Mouse (Mus musculus) ovary, postnatal 36 days (tissue): ENCODE measurements around the gene 1700020N01Rik.

Source experiments
- DNase-seq: peaks from one replicate; pipeline ENCODE4 v3.0.0; 2022; ENCODE audit warnings: low spot score, mixed read lengths

The 1700020N01Rik gene

DNA sequence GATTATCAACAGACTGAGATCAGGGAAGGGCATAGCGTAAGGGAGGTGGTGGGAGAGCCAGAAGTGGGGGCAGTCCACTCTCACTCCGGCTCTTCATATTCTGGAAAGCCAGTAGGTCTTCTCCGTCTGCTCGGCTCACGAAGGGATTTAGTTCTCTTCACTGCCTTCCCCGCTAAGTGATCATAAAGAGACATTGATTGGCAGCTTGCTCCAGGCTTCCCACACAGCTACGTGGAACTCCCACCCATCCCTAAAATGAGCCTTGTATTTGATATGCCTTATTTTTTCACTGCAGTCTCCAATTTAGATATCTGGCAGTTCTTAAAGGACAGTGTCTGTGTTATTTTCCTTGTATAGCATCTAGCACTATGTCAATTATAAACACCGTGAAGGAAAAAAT, 11.5 kb downstream of the 1700020N01Rik start:
- no peak for DNase-seq

DNA sequence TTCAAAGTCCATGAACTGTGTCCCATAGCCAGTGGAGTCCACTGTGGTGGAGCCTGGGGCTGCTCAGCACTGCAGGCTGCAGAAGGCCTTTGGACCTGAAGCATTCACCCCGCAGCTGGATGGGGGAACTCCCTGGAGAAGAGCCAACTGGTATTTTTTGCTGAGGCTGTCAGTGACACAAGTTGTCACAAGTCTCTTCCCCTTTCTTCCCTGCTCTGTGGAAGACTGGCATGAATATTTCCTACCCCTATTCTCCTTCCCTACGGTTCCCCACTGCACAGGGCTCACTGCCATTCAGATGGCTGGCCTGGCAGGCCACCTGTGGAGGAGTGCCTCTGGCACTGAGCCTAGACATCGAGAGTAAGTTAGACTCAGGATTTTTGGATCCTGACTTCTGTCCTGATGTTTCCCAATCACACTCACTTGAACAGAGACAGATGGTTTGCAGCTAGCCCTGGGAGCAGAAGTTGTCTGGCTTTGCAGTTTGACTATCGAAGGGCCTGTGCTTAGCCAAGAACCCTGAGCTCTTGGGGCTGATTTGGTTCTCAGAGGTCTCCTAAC, 12.1 kb downstream of the 1700020N01Rik start:
- DNase-seq: peak; percentile 38

DNA sequence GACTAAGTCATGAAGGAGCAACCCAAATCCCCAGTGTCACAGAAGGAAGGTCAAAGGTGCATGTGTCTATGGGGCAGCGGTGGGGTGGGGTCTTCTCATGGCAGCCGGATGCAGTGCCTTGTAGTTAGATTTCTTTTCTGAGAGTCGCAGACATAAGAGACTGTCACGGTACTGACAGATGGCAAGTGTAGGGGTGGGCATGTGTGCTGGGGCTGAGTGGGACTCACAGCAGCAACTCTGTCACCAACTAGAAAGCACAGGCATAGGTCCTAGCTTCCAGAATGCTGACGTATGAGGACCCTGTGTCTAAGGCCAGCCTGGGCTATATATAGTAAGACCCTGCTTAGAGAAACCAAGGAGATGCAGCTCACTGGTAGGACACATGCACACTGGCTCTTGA, 12.7 kb downstream of the 1700020N01Rik start:
- DNase-seq: no peak

DNA sequence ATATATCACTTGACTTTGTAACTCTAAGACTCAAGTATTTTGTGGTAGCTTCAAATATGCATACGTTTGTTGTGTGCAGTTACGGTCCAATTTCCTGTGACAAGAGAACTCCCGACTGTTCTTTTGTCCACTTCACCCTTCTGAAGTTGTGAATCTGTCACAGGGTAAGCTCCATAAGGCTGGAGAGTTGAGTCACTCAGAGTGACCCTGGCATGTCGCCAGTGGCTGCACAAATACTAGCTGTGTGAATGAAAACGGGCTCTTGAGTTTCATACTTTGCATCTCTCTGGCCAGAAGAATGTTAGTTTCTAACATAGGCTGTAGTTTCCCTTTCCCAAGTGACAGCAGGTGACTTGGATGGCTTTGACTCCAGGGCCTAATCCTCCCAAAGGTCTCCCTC, 14.0 kb downstream of the 1700020N01Rik start:
- peak; percentile 16 for DNase-seq

DNA sequence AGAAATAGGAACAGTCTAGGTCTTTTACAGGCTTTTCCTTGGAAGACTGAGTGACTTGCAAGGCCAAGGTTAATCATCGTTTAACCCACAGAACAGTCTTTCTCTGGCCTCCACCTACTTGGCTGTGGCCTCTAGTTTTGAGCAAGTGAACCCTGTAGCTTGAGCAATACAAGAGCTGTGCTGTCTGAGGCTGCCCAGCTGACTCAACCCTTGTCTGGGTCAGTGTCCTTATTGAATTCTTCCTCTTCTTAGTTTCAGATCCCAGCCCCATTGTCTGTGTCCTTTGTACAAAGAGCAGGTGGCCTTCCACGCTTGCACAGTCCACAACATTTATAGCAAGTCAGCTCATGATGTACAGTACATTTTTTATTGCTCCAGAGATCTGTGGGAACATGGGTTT, 16.6 kb downstream of the 1700020N01Rik start:
- DNase-seq: peak; percentile 10

DNA sequence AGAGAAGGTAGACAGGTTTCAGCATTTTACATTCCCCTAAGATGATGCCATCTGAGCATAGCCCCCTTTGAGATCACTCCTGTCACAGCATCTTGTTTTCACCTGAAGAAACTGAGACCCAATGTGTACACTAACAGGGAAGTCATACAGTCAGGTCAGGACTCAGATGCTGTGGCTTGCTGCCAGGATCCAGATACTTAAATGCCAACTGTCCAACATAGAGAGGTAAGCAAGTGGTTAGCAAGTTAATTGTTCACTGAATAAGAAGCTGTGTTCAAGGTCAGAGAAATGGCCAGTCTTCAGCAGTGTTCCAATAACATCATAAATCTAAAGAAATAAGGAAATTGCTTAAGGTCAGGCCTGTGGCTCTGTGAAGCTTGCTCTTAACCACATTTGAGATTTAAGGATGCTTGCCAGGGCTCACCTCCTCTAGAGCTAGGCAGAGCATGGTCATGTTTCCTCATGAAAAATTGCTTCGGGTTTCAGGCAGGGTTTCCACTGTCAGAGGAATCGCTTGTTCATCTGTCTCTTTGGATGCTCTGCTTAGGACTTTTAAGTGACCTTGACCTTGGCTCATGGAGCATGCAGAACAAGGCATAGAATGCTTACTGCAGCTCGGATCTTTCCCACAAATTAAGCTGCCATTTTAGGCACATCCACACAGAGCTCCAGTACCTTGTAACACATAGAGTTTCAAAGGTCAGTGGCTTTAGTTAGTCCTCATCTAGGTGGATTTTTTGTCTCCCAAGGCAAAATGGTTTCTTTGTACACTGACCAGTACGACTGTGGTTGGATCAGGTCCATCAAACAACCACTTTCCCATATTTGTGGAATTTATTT, 20.3 kb downstream of the 1700020N01Rik start:
- no peak for DNase-seq

DNA sequence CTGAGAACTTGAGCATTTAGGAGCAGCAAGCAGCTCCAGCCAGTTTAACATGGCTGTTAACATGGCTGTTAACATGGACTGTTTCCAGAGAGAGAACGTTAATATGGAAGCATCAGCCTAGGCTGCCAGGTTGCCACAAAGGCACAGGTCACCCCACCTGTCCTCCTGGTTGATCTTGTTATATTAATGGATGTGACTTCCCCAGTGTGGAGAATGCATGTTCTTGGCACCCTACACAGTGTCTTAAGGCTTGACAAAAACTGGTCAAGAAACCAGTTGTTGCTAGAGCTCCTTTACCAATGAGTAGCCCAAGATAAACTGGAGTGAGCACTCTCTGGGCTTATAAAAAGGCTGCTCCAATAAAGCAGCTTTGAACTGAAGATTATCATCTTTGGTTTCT, 21.6 kb downstream of the 1700020N01Rik start:
- no peak for DNase-seq

DNA sequence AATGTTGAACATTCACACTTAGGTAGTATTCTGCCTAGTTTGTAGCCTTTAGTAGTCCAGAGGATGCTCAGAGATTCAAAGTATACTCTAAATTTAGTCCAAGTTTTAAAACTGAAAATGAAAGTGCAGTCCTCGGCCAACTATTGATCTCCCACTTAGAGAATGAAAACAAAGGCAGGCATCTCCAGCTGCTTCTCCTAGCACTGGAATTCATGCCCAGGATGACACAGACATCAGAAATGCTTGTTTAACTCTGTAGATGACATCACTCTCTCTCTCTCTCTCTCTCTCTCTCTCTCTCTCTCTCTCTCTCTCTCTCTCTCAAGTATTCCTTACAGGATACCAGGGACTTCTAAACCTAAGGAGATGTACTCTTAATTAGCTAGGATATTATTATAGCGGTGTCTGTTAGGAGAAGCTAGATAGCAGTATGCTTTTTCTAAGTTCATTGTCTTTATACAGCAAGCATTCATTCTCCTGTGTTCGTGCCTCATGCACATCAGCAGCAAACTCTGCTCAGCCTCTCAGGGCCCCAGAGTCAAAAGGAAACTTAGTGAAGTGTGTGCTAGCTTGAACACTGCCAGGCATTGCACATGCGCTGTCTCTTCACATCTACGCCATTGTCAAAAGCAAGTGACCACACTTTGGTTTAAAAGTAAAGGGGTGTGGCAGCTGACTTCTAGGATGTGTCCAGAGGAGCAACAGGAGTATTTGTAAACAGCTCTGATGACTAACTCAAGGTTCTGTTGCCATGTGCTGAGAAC, 26.0 kb downstream of the 1700020N01Rik start:
- DNase-seq: no peak

DNA sequence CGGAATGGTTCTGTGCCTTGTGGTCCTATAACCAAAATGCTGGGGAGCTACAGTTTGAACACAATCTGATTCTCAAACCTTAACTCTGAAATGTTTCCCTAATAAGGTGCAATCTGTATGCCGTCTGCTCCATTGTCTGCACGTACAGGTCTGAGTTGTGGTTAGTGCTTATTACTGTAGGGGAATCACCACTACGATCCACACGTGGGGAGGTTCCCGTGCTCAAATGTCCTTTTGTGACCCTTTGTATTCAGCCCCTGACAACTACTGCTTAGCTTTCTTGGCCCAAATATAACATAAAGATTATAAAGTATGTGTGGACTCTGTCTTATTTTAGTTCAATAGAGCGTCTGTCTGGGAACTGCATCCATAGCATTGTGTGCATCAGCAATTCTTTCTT, 29.1 kb downstream of the 1700020N01Rik start:
- DNase-seq: no peak

DNA sequence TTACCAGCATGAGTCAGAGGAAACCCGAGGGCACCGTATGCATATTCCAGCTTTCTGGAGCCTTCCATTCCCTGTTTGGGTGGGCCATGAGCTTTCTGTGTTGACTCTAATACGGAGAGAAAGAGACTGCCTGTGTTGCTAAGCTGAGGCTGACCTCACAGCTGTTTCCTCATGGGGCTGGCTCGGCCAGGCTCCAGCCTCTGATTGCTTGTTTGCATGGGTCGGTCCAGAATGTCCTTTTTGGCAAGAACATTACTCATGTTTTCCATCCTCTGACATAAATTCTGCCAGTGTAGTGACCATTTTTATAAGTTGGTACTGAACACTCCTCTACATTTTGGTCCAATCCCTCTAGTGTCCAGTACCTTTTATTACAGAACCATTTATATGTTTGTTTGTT, 35.6 kb downstream of the 1700020N01Rik start:
- DNase-seq: peak; percentile 32

DNA sequence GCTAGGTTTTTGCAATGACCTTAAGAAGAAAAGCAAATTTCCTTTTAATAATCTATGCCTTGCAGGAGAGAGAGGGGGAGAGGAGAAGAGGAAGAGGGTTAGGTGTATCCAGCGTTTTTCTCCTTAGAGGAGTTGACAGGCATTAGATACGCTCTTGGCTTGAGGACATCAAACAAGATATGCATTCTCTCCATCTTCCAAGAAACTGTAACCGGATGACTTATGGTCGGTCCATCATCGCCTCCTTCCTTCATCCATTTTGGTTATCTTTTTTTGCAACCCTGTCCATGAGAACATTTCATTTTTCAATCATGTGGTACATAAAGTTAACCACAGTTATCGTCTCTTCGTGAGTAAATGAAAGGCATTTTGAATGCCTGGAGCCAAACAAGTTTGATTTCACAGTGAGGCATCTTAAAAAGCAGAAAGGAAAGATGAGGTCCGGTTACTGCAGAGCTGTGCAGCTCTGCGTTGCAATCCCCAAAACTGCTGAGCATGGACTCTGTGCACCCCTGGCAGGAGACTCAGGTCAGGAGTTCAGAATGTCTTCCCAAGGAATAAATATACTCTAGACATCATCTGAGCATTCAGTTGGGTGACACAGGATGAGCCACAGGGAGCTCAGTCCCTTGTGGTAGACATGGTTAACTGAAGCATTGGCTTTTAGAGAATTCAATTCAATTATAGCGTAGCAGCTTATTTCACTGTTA, 36.2 kb downstream of the 1700020N01Rik start:
- DNase-seq: no peak

DNA sequence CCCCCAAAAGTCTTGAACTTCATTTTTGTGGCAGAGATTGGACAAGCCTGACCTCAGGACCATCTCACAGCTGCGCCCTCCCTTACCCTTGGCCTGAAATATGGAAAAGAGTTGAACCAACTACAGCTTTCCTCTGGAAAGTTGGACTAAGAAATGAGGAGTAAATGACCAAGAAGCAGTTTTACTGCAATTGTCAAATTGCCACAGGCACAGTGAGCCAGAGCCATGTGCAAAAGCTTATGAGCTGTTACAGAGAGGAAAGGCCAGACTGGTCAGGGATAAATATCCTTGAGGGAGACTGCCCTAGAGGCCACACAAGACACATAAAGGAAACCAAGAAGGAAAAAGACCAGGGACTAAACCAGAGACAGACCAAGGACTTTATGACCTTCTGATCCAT, 38.5 kb downstream of the 1700020N01Rik start:
- DNase-seq: no peak

DNA sequence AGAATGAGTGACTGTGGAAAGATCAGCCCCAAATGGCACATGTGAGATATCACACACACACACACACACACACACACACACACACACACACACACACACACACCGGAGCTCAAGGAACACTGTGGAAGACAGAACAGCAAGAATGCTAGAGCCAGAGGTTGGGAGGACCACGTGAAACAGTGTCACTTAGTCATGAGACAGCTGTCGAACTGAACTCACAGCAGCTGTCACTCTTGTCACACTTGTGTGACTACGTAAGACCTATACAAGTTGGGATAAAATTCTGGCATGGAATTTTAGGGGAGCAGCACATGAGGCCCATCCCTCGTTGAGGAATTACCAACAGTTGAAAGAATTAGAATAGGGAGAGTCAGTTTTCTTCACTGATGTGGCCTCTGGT, 39.7 kb downstream of the 1700020N01Rik start:
- DNase-seq: no peak

DNA sequence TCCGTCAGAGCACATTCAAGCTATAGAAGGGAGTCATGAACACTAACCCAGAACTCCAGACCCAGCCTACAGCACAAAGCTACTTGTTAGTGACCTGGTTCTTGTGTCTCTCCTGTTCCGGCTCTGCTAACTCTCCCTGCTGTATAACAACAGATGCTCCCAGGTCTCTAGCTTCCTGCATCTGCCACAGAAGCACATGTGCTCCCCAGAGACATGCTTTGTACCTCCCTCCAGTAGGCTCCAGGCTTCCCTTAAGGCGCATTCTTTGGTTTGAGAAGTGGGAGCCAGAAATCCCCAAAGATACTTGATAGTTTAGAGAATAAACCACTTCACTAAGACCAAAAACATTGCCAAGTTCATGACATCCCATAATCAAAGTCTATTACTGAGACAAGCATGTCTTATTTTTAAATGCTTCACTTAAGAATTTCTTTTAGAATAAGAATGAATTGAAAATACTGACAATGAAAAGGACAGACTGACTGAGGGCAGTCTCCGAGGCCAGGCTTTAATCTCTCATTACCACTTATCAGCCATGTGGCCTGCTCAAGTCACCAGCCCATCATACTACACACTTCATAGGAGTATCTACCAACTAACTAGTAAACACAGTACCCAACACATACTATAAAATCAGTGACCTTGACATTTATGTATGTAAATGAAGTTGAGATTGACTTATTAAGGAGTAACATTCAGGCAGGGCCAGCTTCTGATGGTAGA, 43.2 kb downstream of the 1700020N01Rik start:
- no peak for DNase-seq

DNA sequence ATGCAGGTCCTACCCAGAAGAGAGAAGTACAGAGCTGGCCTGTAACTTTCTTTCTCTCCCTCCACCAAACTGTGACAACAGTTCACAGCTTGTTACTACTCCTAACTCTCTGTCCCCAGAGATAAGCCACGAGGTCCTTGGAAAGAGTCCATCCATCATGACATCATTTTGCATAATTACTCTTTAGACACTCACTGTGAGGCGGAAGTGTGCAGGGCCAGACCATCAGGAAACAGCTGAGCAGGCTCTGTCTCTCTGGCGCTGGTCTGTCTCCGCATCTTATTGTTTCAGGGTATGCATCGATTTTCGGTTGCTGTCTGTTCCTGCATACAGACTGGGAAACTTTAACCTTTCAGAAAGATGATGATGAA, 43.8 kb downstream of the 1700020N01Rik start:
- DNase-seq: no peak

DNA sequence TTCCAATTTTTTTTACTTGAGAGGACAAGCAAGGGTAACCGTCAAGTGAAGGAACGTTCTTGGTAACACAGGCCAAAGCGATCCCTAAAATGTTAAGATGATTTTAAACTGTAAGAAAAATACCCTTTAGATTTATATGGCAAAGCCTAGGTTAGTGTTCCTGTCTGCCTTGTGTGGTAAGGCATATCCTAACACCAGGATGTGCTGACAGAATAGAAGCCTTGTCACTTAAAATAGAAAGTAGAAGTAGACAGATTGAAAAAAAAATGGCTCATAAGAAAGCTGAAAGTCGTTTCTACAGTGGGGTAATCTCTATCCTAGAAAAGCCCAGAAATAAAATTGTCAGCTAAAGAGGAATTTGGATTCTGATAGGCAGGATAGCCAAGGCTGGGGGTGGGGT, 58.4 kb downstream of the 1700020N01Rik start:
- no peak for DNase-seq

DNA sequence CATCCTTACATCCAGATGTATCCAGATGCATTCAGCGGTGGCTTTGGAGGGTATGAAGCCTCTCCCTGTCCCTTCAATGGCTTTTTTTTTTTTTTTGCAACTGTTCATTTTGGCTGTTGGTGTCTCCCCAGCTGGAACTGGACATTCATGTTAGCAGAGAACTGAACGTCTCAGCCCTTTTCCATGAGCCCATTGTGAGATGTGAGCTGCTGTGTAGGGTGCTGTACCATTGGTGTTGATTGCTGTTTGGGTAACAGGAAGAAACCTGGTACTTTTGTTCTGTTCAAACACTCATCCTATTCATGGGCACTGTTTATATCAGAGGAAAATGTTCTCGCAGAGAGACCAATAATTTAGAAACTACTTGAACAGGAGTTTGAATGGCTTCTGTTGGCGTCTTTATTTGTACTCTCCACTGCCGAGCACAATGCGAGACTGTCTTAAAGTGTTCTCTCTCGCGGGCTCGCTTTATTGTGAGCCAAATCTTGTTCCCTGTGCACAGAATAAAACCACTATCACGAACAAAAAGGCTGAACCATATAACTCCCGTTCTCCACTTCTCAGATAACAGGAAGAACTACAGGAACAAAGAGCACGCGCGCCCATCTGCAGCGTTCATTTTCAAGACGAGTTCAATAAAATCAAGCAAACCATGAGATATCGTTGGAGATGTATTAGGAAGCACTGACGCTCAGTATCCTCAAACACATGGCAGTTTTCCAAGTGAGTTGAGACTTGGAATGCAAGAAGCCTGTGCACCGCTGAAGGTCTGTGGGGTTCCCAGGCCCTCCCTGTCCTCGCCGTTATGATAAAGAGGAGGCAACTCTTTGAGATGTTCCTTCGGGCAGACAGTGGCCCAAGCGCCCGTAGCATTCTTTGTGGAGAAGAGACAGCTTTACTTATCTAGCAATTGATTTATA, 59.7 kb downstream of the 1700020N01Rik start:
- no peak for DNase-seq

DNA sequence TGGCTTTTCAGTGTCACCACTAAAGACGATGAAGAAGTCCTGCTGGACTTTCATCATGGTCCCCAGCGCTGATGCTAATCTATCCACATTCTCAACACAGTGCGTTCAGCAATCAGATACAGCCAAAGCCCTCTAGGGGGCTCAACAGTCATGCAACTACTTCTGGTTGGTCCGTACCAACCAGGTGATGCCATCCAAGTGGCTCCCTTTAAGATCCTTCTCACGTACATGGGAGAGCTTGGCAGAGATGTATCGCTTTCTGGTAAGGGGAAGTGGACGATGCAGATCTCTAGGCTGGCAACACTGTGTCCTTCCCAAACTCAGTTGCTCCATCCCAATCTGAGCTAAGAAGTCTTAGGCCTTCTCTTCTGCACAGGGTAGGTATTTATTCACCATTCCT, 60.5 kb downstream of the 1700020N01Rik start:
- no peak for DNase-seq

DNA sequence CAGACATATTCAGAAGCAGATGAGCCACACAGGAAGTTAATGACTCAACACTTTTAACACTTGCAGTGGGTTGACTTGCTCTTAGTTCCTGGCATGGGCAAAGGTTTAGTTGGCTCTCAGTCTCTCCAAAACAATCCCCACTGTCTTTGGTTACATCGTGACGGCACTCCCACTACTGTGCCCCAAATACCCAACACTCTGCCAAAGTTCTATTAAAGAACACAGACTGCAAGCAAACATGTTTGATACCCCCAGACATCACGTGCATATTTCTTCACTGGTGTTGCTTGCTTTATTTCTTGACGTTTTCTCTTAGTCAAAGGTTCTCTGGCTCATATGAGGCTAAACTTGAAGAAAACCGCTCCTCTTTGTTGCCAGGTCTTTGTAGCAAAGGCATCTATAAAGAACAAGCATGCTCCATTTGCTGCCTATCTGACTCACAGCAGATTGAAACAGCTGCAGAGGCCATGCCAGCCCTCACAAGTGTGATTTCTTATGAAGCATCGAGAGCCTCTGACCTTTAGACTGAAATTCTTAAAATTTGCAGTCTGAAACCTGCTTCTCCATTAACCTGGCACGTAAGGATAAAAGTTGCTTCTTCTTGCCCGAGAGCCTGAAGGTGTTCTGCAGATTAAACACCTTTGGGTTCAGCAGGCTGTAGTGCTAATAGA, 66.8 kb downstream of the 1700020N01Rik start:
- no peak for DNase-seq

DNA sequence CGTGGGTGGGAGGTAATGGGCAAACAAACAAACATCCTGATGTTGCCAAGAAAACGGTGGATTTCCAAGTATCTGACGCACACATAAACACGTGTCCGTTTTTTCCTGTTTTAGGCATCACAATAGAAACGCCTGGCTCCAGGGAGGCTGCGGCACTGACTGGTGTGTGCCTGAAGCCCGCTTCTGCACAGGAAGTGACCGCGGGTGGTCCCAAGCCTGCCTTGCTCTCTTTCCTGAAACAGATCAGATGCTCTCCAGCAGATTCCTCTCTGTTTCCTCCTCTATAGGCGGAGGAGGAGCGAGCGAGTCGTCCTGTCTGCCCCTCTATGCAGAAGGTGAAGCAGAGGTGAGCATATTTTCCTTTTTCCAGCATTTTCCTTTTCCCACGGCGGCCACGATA, 76.0 kb downstream of the 1700020N01Rik start:
- no peak for DNase-seq
